Mouse (Mus musculus) cerebellum, postnatal 25 days (tissue): ENCODE results near the gene Slc39a13.

ENCODE experiments used
- DNase-seq, 2 experiments: peaks; one replicate each; pipeline ENCODE4 v3.0.0; 2021; ENCODE audit warnings: mixed read lengths in 2 of 2

Slc39a13 gene

DNA sequence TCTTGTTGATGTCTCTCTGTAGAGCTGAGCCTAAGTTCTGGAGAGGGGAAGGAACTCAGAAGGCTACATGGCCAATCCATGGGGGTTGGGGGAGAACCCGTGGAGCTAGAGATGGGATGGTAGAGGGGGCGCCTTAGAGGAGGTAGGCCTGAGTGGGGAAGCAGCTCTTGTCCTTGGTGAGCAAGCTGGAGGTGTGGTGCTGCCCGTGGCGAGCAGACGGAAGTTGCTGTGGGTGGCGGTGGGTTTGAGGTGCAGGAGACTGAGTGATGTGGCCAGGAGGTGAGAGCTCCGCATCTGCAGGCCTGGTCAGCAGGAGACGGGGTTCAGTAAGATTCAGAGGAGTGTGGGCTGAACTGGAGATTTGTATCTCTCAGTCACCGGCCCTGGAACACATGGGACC is 17.2 kb upstream of the Slc39a13 start:
- no peak for DNase-seq

DNA sequence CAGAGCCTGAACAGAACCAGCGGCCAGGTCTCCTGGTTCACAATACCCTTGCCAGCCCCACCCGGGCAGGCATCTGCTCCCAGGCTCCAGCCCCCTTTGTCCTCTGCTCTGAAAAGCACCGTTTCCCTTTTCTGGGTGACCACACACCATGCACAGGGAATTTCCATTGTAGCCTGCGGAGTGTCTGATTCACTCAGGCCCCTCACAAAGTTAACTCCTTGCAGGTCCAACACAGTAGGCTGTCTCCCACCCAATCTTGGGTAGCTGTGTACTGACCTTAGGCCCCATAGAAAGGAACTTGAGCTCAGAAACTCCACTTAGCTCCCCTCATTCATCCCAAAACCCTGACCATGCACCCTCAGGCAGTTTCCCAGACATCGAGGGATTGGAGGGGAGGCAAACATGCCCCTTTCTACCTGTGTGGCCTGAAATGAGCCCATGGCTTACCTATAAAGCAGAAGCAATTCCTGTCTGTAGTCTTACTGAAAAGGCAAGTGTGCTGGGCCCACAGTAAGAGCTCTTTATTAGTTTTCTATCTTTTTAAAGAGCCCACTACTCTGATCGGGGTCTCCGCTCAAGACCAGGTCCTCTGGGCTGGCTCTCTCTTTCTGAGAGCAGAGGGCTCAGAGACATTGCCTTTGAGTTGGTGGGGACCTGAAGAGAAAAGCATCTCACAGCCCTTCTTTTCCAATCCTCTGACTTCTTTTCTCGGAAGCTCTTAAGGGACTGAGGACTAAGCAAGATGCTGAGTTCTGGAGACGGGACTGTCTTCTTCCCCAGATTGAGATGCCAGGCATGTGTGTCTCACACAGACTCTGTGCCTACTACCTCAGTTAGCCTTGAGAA is 16.4 kb upstream of the Slc39a13 start:
- DNase-seq = no peak

DNA sequence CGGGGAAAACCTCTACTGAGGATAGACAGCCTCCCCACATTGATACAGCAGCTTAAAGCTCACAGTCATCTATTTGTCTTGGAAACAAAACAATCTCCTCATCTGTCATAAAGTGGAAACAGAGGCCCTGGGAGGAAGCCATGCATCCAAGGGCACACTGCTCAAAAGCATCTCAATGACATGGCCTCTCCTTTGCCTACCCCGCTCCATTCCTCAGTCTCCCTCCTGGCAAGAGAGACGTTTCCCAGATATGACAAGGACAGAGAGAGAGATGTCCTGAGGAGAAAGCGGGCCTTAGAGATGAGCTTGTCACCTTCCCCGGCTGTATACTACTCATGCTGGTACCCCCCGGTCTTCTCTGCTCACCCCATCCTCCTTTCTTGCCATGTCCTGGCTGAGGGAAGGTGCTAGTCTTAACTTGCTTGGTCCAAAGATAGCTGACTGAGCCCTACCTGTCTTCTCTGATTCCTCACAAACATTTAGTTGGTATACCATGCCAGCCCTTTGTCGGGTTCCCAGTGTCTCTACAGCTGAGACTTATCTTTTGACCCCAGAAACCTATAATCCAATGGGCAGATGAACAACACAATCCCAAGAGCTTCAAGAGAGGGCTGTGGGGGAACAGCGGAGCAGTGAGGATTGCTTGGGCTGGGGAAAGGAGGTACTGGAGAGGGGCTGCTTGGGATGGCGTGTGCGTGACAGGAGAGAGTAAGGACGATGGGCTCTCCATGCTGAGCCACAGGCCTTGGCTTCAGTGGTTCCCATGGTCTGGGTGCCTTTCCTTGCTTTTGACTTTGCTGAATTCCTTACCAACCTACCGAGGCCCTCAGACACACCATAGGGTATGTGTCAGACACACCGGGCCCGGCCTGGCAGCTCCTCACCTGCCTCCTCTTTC is 15.5 kb upstream of the Slc39a13 start:
- no peak for DNase-seq

DNA sequence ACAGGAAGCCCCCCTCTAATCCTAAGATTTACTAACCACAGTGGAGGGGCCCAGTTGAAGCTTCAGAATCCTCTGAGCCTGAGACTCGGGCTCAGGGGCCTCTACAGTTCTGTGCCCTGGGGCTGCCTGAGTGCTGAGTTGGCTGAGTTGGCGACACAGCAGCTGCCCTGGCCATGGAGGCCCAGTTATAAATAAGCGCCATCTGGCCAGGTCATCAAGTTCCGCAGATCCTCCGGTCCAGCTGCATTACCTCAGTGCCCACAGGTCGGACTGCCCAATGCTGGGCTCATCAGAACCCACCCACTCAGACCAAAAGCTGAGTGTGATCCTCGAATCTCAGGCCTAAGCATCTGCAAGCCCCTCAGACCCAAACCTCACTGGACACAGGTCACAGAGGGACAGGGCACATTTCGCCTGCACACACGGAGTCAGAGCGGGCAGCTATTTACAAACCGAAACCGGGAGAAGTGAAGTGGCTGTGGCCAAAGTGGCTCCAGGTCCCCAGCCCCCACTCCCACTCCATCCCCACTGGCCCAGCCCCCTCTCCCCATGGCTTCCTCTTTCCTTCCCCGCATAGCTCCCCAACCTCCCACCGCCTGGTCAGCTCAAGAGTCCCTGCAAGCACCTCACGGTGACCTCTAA is 14.1 kb upstream of the Slc39a13 start:
- no peak for DNase-seq

DNA sequence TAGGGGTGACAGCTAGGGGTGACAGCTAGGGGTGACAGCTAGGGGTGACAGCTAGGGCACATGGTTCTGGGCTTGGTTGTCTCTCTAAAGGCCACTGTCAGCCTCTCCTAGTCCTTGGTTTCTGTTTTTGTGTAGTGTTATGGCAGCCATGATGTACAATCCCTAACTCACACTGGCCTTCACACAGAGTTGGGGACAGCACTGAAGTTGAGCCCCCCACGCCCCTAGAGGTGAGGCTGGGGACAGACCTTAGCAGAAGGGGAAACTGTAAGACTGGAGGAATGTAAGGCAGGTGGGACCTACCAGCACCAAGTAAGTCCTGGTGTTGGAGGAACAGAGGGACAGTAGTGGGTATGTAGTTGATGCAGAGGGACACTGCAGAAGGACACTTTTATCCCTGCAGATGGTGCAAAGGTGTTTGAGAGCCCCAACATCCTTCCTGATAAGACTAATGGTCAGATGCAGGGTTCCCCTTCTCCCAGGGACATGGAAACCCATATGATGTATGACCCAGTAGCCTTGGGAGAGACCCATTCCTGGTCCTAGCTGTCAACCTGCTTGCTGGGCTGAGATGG is 13.2 kb upstream of the Slc39a13 start:
- no peak for DNase-seq

DNA sequence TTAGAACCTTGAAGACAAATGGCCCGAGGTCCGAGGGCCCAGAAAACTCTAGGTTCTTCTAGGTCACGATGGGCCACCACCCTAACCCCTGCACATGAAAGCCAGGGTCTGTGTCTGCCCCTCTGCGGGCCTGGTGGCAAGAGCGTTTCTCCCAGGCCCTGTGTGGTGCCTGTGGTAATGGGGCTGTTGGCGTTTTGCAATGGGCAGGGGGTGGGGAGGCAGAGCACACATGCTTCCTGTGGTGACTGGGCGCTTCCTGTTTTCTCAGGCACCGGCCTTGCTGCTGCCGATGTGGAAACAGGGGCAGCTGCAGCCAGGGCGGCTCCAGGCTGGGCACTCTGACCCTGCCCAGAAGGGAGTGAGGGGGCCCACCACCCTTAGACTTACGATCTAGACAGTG is 12.6 kb upstream of the Slc39a13 start:
- DNase-seq = no peak

DNA sequence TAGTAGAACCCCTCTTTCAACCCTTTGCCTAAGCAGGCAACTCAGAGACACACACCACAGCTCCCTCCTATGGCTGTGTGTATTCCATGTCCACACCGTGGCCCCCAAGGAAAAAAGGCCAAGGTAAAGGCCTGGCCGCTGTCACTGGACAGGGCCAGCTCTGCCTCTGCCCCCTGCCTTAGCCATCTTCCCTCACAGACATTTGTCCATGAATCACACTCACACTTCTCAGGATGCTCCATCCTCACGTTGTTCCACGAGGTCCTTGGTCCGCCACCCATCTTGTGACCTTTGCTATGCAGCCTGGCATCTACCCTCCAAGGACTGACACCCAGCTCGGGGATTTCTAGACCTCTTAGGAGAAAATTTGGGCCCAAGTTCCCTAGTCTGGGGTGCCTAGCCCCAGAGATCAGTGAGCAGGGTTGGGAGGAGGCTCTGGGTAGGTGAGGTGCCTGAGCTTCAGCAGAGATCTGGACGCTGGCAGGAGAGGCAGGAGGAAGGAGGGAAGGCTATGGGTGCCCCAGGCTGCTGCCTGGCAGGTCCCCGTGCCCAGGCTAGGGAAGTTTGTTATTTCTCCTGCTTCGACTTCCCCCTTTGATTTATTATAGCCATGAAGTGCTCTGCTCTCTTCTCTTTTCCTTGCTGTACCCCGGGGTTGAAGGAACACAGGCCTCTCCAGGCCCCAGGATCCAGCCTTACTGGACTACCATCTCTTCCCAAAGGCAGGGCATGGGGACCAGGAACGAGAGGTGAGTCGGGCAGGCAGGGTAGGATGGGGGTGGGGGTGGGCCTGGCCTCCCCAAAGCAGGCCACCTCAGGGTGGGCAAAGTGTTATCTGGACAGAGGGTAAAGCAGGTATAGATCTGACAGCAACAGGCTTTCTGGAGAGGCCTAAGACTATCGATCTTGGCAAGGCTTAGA is 11.8 kb upstream of the Slc39a13 start, which contains the start of gene Spi1:
Gene Spi1 (plus strand): TSS at position 616 of the 921 bp plus-strand sequence.
- no peak for DNase-seq

DNA sequence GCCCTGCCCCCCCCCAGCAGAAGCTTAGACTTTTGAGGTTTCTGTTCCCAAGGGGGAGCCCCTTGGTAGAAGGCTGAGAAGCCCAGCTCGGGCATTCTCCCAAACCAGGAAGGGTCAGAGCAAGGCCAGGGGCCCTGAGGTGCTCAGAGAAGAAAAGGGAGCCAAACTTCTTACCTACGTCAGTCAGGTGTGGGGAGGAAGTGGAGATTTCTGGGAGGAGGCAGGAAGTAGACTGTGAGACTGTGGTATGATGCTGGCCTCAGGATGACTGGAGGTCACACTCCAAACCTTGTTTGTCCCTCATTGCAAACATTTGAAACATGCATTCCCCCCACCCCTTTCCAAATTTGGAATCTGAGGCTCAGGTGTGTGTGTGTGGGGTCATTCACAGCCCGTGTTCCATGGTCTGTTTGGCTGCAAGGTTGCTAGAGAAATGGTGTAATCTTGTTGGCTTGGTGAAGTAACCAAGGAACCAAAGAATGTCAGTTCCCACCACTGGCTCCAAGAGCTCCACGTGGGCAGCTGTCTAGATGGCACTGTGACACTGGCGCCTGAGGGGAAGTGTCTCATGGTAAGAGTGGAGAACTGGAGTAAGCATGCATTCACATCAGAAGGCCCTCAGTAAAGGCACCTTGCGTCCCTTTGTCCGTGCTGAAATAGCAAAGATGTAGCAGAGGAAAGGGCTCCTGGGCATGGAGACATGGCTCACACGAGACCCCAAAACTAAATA is 10.7 kb upstream of the Slc39a13 start:
- DNase-seq = no peak

DNA sequence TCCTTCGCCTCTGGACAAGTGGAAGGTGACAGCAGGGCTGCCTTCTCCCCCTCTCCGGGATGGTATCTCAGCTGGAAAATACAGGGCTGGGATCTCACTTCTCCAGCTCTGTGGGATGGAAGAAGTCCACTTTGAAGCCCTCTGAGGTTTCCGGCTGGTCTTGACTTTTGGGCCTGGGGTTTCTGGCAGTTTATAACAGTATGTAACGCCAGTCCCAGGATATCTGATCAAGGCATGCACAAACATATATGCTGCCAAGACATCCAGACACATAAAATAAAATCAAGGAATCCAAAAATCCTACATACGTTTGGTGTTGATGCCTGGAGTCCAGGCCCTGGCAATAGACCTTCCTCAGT is 8.8 kb upstream of the Slc39a13 start:
- no peak for DNase-seq

DNA sequence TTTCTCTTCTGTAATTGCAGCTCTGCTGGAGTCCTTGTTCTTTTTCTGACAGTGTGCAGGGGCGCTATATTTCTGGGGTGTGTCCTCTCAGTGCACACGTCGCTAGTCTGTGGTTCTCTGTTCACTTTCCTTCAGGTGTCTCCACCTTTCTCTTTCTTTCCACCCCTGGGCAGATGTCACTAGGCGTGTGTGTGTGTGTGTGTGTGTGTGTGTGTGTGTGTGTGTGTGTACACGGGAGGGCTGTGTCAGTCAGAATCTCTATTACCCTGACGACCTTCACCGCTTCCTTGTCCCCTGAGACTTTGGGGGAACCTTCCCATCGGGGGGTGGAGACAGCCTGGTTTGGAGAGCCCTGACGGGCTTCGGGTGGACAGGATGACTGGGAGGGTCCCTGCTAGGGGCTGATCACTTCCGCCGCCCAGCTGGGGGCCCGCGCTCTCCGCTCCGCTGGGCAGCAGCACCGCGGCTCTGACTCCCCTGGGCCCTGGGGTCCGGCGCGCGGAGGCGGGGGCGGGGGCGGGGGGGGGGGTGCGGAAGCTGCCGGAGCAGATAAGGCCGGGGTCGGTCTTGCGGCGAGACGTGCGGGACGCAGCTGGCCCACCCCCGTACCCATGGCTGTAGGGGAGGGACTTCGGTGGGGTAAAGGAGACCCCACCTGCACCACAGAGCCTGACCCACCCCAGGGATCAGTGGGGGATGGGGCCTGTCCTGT is 8.3 kb upstream of the Slc39a13 start:
- no peak for DNase-seq

DNA sequence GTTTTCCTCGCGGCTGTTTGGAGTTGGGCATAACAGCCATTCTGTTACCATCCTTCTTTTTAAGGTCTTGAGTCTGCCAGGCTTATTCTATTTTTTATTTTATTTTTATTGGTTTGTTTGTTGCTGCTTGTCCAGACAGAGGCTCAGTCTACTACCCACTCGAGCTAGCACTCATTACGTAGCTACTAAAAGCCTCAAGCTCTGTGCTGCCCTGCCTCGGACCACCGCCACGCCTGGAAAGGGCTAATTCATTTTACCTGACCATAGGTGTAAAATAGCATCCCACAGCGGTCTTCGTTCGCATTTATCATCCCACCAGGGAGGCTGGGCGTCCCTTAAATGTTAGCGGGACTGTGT is 7.7 kb upstream of the Slc39a13 start:
- no peak for DNase-seq

DNA sequence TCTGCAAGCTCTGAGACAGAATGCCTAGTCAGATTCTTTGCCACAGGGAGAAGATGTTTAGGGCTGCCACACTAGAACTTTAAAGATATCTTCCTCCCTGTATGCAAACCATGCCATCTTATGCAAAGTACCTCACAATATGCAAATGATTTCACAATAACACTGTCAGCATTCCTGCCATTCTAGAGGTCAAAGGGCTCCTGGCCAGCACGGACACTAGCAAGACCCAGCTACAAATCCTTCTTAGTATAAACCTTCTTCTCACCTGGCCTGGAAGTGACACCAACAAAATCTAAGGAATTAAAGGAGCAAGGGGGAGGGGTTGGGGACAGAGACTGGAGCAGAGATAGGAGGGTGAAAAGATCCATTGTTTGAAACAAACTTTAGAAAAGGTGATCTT is 1.9 kb upstream of the Slc39a13 start:
- no peak for DNase-seq

DNA sequence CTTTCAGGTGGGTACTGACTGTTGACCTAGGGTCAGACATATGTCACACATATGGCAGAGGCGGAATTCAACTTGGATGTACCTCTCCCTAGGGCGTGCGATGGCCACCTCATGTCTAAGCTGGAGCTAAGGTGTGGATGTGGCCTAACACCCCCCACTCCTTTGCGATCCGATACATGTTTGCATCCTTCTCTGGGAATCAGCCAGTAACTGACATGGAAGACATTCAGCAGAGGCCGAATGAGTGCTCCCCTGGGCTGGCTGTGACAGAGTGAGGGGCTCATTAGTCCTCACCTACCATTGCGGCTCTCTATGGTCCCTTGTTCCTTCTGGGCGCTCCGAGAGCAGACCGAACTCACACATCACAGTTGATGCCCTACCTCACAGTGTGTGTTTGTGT is 842 bp upstream of the Slc39a13 start:
- DNase-seq = peak in 1 of 2 experiments; percentile 27

DNA sequence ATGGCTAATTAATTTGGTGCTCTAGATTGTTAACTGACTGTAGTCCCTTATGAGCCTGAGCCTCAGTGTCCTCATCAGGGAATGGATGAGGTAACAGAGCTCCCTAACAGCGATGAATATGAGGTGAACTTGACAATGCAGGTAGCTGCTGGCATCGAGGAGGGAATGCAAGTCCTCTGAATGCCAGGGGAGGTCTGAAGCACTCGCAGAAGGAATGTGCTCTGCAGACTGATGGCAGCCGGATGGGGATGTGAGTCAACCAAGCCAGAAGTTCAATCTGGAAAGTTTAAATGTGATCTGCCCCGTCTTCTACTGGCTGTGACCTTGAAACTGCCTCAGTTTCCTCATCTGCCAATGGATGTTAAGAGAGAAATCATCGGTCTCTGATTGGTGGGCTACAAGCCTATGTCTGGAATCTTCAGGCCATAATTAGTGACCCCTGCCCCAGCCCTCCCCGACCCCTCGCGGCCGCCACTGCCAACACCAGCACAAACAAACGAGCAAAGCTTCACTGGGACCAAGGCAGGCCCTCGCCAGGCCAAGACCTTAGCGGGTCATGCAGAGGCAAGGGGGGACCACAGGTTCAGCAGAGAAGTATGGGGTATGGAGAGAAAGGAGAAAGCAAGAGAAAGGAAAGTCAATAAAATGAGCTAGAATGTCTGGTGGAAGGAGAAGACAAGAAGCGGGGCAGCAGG is 764 bp downstream of the Slc39a13 start:
- peak in 1 of 2 experiments; percentile 34 for DNase-seq

DNA sequence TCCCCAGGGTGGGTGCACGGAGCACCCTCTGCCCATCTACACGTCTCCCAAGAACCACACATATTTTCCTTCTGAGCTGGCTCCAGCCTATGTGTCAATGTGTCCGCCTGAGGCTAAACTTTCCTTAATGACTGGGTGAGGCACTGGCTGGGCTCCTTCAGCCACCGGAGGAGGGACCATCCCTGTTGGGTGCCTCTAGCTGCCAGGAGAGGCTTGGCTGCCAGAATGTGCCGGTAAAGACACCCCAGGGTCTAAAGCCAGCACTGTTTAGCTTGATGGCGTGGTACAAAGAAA is 1.4 kb downstream of the Slc39a13 start:
- no peak for DNase-seq

DNA sequence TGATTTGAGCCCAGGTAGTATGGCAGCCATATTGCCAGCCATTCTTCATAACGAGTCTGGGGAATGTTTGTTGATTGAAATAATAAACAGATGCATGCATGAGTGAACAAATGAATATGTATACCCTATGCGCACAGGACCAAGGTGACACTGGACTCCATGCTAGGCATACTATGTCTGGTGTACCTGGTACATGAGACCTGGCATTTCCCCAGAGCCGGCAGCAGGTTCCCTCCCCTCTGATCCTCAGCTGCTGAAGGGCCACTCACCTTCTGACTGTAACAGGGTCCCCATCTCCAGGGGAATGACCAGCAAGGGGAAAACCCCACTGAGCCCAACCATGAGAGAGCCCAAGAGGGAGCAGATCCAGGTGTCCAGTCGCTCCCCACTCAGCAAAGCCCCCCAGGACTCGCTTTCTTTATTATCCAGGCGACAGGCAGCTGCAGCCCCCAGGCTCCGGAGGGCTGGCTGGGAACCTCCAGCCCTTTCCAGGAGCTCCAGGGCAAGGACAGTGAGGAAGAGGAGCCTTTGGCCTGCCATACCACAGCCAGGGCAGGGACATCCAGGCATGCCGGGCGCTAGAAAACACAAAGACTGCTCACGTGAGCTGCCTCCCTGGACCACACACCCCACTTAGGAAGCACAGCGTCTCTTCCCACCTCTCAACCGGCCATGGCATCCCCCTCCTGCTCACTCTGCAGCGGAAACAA is 1.9 kb downstream of the Slc39a13 start:
- DNase-seq = no peak

DNA sequence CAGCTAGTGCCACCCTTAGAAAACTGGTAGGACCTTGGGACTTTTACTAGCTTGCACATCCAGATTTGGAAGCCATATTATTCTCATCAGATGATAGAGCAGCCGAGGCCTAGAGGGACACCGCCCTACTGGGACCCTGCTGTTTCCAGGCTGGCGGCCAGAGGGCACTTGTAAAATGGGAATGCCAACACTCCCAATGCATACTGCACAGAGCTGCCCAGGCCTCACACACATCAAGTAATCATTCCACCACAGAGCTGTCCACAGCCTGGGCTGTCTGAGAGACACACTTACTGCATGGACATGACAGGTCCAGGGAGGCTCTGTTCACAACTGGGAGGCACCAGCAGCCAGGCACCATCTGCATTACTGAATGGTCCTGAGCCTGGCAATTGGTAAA is 3.8 kb downstream of the Slc39a13 start:
- peak; percentile 59 to 77 for DNase-seq

DNA sequence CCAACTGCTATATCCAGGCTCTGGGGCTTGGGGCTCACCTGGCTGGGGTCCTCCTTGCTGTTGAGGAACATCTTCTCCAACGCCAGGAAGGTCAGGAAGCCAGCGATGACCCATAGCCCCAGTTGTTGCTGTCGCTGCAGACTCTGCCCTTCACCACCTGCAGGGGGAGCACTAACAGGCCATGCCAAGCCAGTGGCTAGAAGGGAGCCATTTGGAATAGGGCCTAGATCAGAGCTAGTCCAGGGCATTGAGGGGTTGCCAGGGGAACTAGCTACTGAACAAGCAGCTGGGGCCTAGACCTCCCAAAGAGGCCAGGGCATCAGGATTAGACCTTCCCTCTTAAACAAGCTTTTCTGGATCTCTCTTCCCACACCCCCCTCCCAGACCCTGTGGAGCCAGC is 4.7 kb downstream of the Slc39a13 start:
- peak in 1 of 2 experiments; percentile 68 for DNase-seq

DNA sequence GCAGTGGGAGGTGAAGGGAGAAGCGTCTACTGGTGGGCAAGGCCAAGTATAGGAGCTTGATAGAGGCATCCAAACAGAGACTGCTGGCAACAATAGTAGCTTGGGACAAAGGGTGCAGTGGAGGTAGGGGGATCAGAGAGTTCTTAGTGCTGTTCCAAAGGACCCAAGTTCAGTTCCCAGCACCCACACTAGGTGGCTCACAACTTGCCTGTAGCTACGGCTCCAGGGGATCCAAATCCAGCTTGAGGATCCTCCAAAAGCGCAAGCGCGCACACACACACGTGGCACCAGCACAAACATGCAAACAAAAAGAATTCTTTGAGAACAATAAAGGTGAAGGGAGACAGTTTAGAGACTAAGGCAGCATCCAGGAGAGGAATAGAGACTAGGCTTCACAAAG is 6.0 kb downstream of the Slc39a13 start:
- DNase-seq = no peak
